Mouse (Mus musculus) liver, embryonic 15.5 days (tissue): ENCODE data around the gene Igfbp1. TPM values are rescaled to one million over a fixed set of nuclear protein-coding genes. Genes with fewer than 3 reads are reported as not detected.

ENCODE experiments used
- ATAC-seq: fragments of 200-750 bp; cut with Nextera tagmentation; 2 replicates; pipeline ENCODE4 v1.8.0; 2017; ENCODE audit warnings: moderate number of reproducible peaks, mild to moderate bottlenecking, moderate library complexity; ENCODE audit not compliant: insufficient read depth
- H3K27ac ChIP-seq: fragments of 300-500 bp; sonication (generic); replicated peaks from 2 replicates; pipeline ENCODE4 v1.5.1; 2015; ENCODE audit warnings: mild to moderate bottlenecking, inconsistent platforms
- H3K27me3 ChIP-seq: fragments of 300-500 bp; sonication (generic); 2 replicates; pipeline ENCODE4 v1.6.1; 2015; ENCODE audit warnings: mild to moderate bottlenecking, inconsistent platforms
- H3K36me3 ChIP-seq: fragments of 300-500 bp; sonication (generic); replicated peaks from 2 replicates; pipeline ENCODE4 v1.6.1; 2015; ENCODE audit warnings: moderate library complexity, mild to moderate bottlenecking, inconsistent platforms
- H3K4me1 ChIP-seq: fragments of 300-500 bp; sonication (generic); replicated peaks from 2 replicates; pipeline ENCODE4 v1.6.1; 2015; ENCODE audit warnings: inconsistent platforms
- H3K4me2 ChIP-seq: fragments of 300-500 bp; sonication (generic); 2 replicates; pipeline ENCODE4 v1.6.1; 2015; ENCODE audit warnings: moderate library complexity, mild to moderate bottlenecking, inconsistent platforms
- H3K4me3 ChIP-seq: fragments of 300-500 bp; sonication (generic); replicated peaks from 2 replicates; pipeline ENCODE4 v1.5.1; 2015; ENCODE audit warnings: mild to moderate bottlenecking, inconsistent platforms
- H3K9ac ChIP-seq: fragments of 300-500 bp; sonication (generic); 2 replicates; pipeline ENCODE4 v1.6.1; 2015; ENCODE audit warnings: moderate library complexity, mild to moderate bottlenecking, inconsistent platforms
- H3K9me3 ChIP-seq: fragments of 300-500 bp; sonication (generic); replicated peaks from 2 replicates; pipeline ENCODE4 v1.6.1; 2016; ENCODE audit warnings: inconsistent platforms
- WGBS: fragments of 180-500 bp; shearing (Covaris S2); methylation state at CpG from one replicate; pipeline ENCODE4 v1.1.7; 2015; ENCODE audit warnings: mixed read lengths; ENCODE audit not compliant: insufficient replicate concordance; 5-methylcytosine and 5-hydroxymethylcytosine counted together
- polyA plus RNA-seq: library from polyadenylated mRNA; unstranded; fragments of >200 nt; fragmentation: Nextera tagmentation; extraction: Ambion mirVana; gene quantifications from 2 replicates; pipeline ENCODE4 v1.2.1, GENCODE M21; 2015

Igfbp1 gene
- 170 and 287 TPM in 2 replicates for polyA plus RNA-seq

DNA sequence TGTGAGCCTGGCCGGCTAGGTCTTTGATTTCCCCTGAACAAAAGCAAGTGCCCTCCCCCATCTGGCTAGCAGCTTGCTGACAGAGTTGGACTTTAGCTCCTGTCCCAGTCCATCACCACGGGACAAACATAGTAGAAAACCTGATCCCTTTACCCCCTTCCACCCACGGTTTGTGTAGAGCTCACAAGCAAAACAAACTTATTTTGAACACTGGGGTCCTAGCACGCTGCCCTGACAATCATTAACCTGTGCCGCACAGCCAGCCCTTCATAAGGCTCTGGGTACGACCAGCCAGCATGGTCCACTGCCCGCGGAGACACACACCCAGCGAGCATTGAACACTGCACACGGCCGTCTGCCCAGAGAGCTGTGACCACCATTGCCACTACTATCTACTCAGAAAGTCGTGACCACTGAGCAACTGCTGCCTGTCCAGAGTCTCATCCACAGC lies at the start of gene Igfbp1:
Igfbp1 (plus strand) TSS at position 292 of the 451 bp plus-strand sequence.
- Histone ChIP-seq H3K27me3 (no peaks in the 10 kb centered on the region), H3K27ac (peak within 1 kb of the TSS; percentile 72), H3K9me3 (no peaks in the 10 kb centered on the region), H3K4me3 (peak within 1 kb of the TSS; percentile 44), H3K36me3 (no peaks in the 10 kb centered on the region), H3K4me1 (peaks cover 2% of the 10 kb centered on the region; the same call in 1 of the 2 replicates), H3K9ac (peak within 1 kb of the TSS; percentile 21; the same call in 1 of the 2 replicates), H3K4me2 (peak within 1 kb of the TSS; percentile 34)
- peak; percentile 63 for ATAC-seq
- WGBS = 48% methylated on average over 12 of the region's 12 CpGs

DNA sequence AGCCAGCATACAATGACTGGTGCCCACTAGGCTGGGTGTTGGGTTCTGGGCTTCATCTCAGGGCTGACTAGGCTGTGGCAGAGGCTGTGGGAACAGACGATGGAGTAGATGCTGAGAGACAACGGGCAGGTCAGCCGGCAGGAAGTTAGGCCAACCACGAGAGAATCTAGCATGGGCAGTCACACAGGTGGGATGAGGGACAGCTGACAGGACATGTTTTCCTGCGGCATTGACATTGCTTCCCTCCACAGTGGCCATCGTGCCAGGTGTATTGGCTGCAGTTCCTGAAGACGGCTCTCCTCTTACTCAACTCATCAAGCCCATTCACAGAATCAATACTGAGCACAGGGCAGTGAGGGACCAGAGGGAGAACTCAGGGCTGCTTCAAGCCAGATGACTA lies 49.6 kb upstream of the Igfbp1 start:
- Histone ChIP-seq H3K4me3 (no peak overlapping the region), H3K4me1 (peaks cover 3% of the 10 kb centered on the region; the same call in 1 of the 2 replicates), H3K9me3 (no peaks in the 10 kb centered on the region), H3K9ac (no peak overlapping the region), H3K4me2 (no peak overlapping the region), H3K36me3 (no peaks in the 10 kb centered on the region), H3K27ac (no peak overlapping the region), H3K27me3 (no peaks in the 10 kb centered on the region)
- 68% methylated on average over 7 of the region's 7 CpGs for WGBS
- no peak for ATAC-seq

DNA sequence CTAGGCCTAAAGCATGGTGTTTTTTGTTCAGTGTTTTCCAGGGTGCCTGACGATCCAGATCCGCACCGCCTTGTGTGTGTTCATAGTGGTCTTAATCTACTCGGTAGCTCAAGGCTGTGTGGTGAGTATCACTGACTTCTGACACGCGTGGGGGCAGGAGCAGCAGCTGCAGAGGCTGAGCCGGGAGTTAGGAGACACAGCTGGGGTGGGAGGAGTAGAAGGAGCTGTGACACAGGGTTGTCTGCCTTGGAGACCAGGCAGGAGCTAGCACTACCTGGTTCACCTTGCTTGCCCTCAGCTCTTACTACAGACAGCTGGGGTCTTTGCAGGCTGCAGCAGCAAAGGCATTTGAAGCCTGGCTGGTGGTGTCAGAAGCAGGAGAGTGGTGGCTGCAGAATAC lies 48.1 kb upstream of the Igfbp1 start:
- Histone ChIP-seq H3K9me3 (no peaks in the 10 kb centered on the region), H3K9ac (no peak overlapping the region), H3K4me1 (peaks cover 3% of the 10 kb centered on the region; the same call in 1 of the 2 replicates), H3K27me3 (no peaks in the 10 kb centered on the region), H3K36me3 (no peaks in the 10 kb centered on the region), H3K4me3 (no peak overlapping the region), H3K27ac (no peak overlapping the region), H3K4me2 (no peak overlapping the region)
- 67% methylated on average over 7 of the region's 7 CpGs for WGBS
- no peak for ATAC-seq

DNA sequence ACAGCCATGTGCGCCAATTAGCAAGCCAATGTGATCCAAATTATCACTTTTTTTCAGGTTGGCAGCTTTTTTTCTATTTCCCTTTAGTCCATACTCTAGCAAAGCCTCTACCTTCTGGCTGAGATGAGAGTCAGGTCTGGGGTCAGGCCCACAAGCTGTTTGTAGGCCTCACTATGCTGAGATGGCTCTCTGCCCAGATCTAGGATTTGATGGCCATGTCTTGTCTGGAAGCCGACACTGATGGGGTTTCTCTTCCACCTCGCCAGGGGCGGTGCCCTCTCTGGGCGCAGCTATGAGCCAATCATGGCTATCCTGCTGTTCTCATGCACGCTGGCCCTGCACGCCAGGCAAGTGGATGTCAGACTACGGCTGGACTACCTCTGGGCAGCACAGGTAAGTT lies 47.1 kb upstream of the Igfbp1 start:
- Histone ChIP-seq H3K9ac (no peak overlapping the region), H3K4me2 (no peak overlapping the region), H3K27ac (no peak overlapping the region), H3K27me3 (no peaks in the 10 kb centered on the region), H3K9me3 (no peaks in the 10 kb centered on the region), H3K4me3 (no peak overlapping the region), H3K36me3 (no peaks in the 10 kb centered on the region), H3K4me1 (no peaks in the 10 kb centered on the region; the same call in 1 of the 2 replicates)
- ATAC-seq = no peak
- 70% methylated on average over 8 of the region's 8 CpGs for WGBS

DNA sequence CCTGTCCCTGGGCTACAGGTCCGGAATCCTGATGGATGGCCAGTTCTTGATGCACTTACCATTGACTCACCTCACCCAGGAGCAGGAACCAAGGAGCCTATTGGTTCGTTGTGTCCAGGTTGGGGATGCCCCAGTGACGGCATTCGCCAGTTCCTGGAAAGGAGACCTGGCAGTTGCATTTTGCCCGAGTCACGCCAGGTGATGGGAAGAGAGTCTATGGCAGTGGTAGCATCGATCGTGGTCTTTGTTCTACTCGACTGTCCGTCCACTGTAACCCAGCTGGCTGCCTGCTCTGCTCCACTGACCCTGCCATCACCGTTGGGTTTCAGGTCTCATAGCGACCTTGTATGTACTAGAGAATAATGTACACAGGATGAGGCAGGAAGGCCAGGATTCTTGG lies 45.2 kb upstream of the Igfbp1 start:
- Histone ChIP-seq H3K36me3 (no peaks in the 10 kb centered on the region), H3K9ac (no peak overlapping the region), H3K27ac (peak overlapping the region; percentile 65), H3K4me2 (no peak overlapping the region), H3K27me3 (no peaks in the 10 kb centered on the region), H3K4me3 (no peak overlapping the region), H3K9me3 (no peaks in the 10 kb centered on the region), H3K4me1 (no peaks in the 10 kb centered on the region; the same call in 1 of the 2 replicates)
- WGBS = 73% methylated on average over 12 of the region's 12 CpGs
- no peak for ATAC-seq

DNA sequence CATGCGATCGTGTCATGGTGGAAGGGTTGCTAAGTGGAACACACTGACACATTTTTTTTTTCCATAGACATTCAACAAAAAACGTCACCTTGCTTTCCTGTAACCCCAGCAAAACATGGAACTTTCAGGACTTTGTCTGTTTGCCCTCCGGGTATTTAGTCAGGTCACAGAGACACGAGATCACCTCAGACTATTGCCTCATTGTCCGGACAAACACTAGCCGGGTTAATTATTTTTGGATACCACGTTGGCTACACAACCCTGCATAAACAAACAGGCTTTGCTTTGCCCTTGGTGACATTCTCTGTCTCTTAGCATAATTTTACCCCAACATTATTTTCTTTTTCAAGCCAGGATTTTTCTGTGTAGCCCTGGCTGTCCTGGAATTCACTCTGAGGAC lies 44.5 kb upstream of the Igfbp1 start:
- WGBS = 58% methylated on average over 8 of the region's 8 CpGs
- no peak overlapping the region for H3K4me2 ChIP-seq

DNA sequence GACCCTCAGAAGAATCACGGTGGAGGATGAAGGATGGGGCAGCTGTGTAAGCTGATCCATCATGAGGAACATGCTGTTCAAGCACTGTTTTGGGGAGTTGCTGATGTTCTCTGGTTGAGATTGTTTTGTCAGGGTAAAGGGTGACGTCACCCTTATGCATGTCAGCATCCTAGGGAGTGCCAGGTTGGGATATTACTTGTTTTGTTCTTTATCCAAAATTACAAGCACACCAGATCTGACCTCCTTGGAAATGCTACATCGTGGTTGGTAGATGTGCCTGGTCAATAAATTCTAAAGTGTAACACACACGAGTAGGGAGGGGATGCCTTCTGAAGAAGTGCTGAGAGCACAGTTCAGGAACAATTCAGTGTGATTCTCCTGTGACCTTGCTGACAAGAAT lies 41.2 kb upstream of the Igfbp1 start:
- Histone ChIP-seq H3K36me3 (no peaks in the 10 kb centered on the region), H3K4me3 (no peak overlapping the region), H3K9ac (no peak overlapping the region), H3K4me2 (no peak overlapping the region), H3K27me3 (no peaks in the 10 kb centered on the region), H3K9me3 (no peaks in the 10 kb centered on the region), H3K27ac (no peak overlapping the region), H3K4me1 (peaks cover 14% of the 10 kb centered on the region)
- no peak for ATAC-seq
- 54% methylated on average over 4 of the region's 4 CpGs for WGBS

More for the DNA sequence above, 44.5 kb upstream of the Igfbp1 start:
- H3K36me3 ChIP-seq = no peaks in the 10 kb centered on the region
- no peak overlapping the region for H3K4me3 ChIP-seq
- H3K9me3 ChIP-seq = no peaks in the 10 kb centered on the region
- no peak overlapping the region for H3K9ac ChIP-seq
- ATAC-seq = peak; percentile 72; the same call in 1 of the 2 replicates
- peak overlapping the region; percentile 65 for H3K27ac ChIP-seq
- H3K4me1 ChIP-seq = no peaks in the 10 kb centered on the region
- H3K27me3 ChIP-seq = no peaks in the 10 kb centered on the region

DNA sequence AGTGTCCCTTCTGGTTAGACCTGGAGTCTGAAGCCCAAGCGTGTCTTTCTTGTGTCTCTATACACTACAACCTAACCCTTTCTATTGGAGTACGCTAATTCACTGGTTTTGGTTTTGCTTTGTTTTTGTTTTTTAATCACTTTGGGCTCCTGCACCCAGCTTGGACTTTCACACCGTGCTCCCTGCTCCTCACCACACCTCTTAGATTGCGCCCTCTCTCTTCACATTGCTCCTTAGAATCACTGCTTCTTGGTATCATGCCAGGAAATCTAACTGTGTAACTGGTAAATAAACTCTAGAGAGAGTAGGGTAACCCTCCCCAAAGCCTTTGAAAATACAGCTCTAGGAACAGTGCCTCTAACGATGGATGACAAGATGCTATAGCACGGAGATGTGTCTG lies 39.4 kb upstream of the Igfbp1 start:
- Histone ChIP-seq H3K27me3 (no peaks in the 10 kb centered on the region), H3K9ac (no peak overlapping the region), H3K4me1 (peaks cover 14% of the 10 kb centered on the region), H3K27ac (no peak overlapping the region), H3K4me2 (no peak overlapping the region), H3K4me3 (no peak overlapping the region), H3K36me3 (no peaks in the 10 kb centered on the region), H3K9me3 (no peaks in the 10 kb centered on the region)
- no peak for ATAC-seq
- 64% methylated on average over 6 of the region's 6 CpGs for WGBS

DNA sequence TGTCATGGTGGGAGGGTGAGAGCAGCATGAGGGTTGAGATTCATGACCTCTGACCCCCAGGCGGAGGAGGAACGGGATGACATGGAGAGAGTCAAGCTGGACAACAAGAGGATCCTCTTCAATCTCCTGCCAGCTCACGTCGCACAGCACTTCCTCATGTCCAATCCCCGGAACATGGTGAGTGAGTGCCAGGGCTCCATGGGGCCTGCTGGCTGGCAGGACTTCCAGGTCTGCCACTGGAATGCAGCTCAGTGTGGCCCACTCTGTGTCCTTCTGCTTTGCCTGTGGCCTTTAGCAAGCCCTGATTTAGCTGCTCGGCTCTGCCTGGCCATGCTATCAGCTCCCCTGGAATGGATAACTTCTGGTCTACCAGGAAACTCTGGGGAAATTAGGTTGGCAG lies 37.4 kb upstream of the Igfbp1 start:
- no peak for ATAC-seq
- 47% methylated on average over 6 of the region's 6 CpGs for WGBS

DNA sequence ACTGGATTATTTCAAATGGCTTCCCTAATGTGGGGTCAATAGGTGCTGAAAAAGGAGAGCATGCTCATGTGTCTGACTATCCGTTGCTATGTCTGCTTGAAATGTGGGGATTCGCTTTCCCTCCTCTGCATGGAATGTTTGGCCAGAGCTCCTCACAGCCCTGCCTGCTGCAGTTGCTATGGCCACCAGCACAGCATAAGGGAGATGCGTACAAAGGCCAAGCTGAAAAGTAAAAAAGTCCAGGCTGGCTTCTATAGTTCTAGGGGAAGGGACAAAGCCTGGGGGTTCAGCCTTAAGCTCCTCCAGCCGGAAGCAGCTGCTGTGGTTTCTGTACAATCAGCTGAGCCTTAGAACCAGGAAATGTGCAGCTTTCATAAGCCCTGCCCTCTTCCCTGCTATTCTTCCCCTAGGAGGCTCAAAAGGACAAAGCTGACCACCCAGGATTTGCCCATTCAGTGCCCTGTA lies 36.9 kb upstream of the Igfbp1 start:
- Histone ChIP-seq H3K27ac (peak overlapping the region; percentile 48; the same call in 1 of the 2 replicates), H3K9me3 (no peaks in the 10 kb centered on the region), H3K9ac (no peak overlapping the region), H3K4me2 (no peak overlapping the region), H3K4me3 (no peak overlapping the region), H3K36me3 (no peaks in the 10 kb centered on the region), H3K4me1 (peaks cover 14% of the 10 kb centered on the region), H3K27me3 (no peaks in the 10 kb centered on the region)
- peak; percentile 51 for ATAC-seq
- WGBS = 36% methylated on average over 4 of the region's 4 CpGs

More for the DNA sequence above, 37.4 kb upstream of the Igfbp1 start:
- Histone ChIP-seq H3K9me3 (no peaks in the 10 kb centered on the region), H3K4me3 (no peak overlapping the region), H3K4me1 (peaks cover 14% of the 10 kb centered on the region), H3K4me2 (no peak overlapping the region), H3K36me3 (no peaks in the 10 kb centered on the region), H3K27ac (0 out of 2 replicates have a peak overlapping the region, but pooled peaks have one; percentile 48), H3K27me3 (no peaks in the 10 kb centered on the region), H3K9ac (no peak overlapping the region)

DNA sequence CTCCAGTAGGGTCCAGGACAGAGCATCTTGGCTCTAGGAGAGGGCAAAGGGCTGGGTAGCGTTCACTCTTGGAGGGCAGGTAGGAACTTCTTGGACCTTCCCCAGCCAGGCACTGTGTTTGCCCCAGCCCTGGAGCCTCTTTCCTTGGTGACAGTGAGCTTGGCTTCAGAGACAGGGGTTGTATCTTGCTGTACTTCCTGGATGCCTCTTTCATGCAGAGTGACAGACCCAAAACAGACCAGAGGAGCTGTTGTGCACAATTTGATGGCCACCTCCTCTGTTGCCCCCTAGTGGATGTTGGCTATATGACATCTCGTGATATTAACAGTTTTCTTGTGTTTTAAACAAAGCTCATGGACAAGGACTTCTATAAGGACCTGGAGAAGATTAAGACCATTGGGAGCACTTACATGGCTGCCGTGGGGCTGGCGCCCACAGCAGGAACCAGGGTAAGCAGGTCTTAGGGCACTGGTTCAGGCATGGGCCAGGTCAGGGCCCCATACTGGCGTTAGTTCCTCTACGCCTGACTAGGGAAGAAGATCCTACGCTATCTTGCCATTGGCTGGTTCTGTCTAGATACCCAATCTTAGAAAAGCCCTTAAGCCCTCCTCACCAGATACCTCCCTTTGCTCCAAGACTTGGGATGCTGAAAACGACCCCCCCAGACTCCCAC lies 35.9 kb upstream of the Igfbp1 start:
- Histone ChIP-seq H3K36me3 (no peaks in the 10 kb centered on the region), H3K4me2 (no peak overlapping the region), H3K4me3 (no peak overlapping the region), H3K4me1 (peaks cover 14% of the 10 kb centered on the region), H3K9ac (no peak overlapping the region), H3K9me3 (no peaks in the 10 kb centered on the region), H3K27ac (0 out of 2 replicates have a peak overlapping the region, but pooled peaks have one; percentile 48), H3K27me3 (no peaks in the 10 kb centered on the region)
- 57% methylated on average over 8 of the region's 8 CpGs for WGBS
- no peak for ATAC-seq
